Mouse (Mus musculus) E14TG2a.4 (cell line): ENCODE measurements at regions not wholly inside any gene's neighbourhood (a gene's known extent, or its start where the extent isn't known, plus 50 kb on each side); places are given as distances from the start of the nearest gene placed in this dataset.
A peak's percentile ranks its signal among the peaks of the same experiment; 100 is the strongest.

Experiments used
- H3K27me3 ChIP-seq: 2 replicates; pipeline ENCODE4 v1.6.1; 2014; ENCODE audit warnings: low read length, control low read depth; ENCODE audit not compliant: insufficient read depth
- H3K36me3 ChIP-seq: 2 replicates; pipeline ENCODE4 v1.6.1; 2014; ENCODE audit warnings: low read length, control low read depth; ENCODE audit not compliant: insufficient read depth
- H3K4me1 ChIP-seq: replicated peaks from 2 replicates; pipeline ENCODE4 v1.6.1; 2014; ENCODE audit warnings: low read depth, low read length, control low read depth
- H3K4me3 ChIP-seq: replicated peaks from 2 replicates; pipeline ENCODE4 v1.5.1; 2014; ENCODE audit warnings: mild to moderate bottlenecking, low read length
- H3K9me3 ChIP-seq: 2 replicates; pipeline ENCODE4 v1.6.1; 2014; ENCODE audit warnings: low read length, control low read depth
- CTCF ChIP-seq: conservative IDR thresholded peaks from 2 replicates; pipeline ENCODE4 v1.5.1; 2014; ENCODE audit warnings: low read length
- NANOG ChIP-seq: IDR thresholded peaks from 2 replicates; pipeline ENCODE4 v1.6.1; 2014; ENCODE audit warnings: borderline replicate concordance, low read length, mixed read lengths
- POU5F1 ChIP-seq: IDR thresholded peaks from 2 replicates; pipeline ENCODE4 v1.6.1; 2014; ENCODE audit warnings: low read length, borderline replicate concordance

GRCm38 (mm10) chr16:77417791-77418190 lies 184.1 kb downstream of the Gm11146 start:
- no peak for TF ChIP-seq NANOG
- no peak for TF ChIP-seq CTCF
- no peak for TF ChIP-seq POU5F1
- Histone ChIP-seq H3K27me3 (no peaks in the 10 kb centered on the region), H3K4me1 (peaks cover 6% of the 10 kb centered on the region), H3K36me3 (no peaks in the 10 kb centered on the region), H3K9me3 (no peaks in the 10 kb centered on the region), H3K4me3 (no peak overlapping the region)

DNA sequence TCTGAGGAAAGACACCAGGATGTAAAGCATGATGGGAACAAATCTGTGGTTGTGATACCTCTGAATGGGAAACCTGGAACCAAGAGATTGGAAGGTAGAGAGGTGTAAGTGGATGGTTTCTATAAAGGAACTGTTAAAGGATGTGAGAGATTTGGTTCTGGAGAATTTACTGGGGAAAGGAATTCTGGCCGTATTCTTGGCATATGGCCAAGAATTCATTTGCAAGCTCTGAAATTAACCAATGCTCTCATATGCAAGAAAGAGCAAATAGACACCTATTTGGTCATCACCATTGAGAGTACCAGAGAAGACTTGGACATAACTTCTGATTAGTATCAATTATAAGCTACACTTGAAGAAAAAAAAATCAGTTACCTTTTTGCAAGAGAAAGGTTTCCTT lies 187.3 kb downstream of the Gm11146 start:
- Histone ChIP-seq H3K4me1 (no peaks in the 10 kb centered on the region), H3K9me3 (no peaks in the 10 kb centered on the region), H3K4me3 (no peak overlapping the region), H3K27me3 (no peaks in the 10 kb centered on the region), H3K36me3 (no peaks in the 10 kb centered on the region)
- TF ChIP-seq CTCF (no peak), POU5F1 (no peak), NANOG (no peak)

- H3K4me1 ChIP-seq, result no peaks in the 10 kb centered on the region
- no peaks in the 10 kb centered on the region for H3K36me3 ChIP-seq
- no peaks in the 10 kb centered on the region for H3K27me3 ChIP-seq
- TF ChIP-seq POU5F1 (no peak), CTCF (no peak), NANOG (no peak)
- no peaks in the 10 kb centered on the region for H3K9me3 ChIP-seq
- no peak overlapping the region for H3K4me3 ChIP-seq
Measured at GRCm38 (mm10) chr16:77409168-77409567, 192.7 kb downstream of the Gm11146 start.

DNA sequence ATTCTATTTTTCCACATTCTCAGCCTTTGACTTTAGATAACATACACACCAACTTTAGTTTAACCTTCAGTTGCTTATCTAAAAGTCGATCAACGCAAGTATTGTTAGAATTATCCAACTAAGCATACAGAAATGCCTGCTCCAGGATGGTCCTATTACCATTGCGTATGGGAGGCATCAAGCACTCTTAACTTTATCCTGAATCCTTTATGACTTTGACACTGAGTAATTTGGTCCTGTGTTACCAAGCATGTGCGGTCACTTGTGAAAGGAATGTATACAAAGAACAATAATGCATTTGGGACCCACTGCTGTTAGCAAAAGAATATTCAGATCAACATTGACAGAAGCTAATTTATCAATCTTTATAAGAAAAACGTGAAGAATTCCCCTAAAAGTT lies 194.9 kb downstream of the Gm11146 start:
- TF ChIP-seq CTCF (no peak), POU5F1 (no peak), NANOG (no peak)
- Histone ChIP-seq H3K36me3 (no peaks in the 10 kb centered on the region), H3K9me3 (no peaks in the 10 kb centered on the region), H3K4me3 (no peak overlapping the region), H3K27me3 (no peaks in the 10 kb centered on the region), H3K4me1 (peaks cover 13% of the 10 kb centered on the region; the same call in 1 of the 2 replicates)

DNA sequence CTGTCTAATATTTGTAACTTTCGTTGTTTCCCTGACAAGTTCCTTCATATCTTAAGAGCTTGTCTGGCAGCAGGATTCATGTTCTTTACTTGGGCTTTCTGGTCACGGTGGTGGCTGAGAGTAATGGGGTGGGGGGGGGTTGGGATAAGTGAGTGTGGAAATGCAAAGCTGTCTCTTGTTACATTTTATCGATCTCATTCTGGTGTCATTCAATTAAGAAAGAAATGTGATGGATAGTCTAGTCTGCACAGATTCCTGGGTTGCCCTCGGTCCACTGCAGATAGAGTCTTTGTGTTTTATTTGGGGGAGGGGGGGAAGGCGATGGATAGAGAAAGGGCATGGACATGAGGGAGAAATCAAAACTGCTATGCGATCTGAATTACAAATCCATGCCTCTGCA lies 196.0 kb downstream of the Gm11146 start:
- peaks cover 24% of the 10 kb centered on the region for H3K4me1 ChIP-seq
- no peaks in the 10 kb centered on the region for H3K36me3 ChIP-seq
- no peaks in the 10 kb centered on the region for H3K9me3 ChIP-seq
- TF ChIP-seq CTCF (no peak), POU5F1 (no peak), NANOG (no peak)
- H3K27me3 ChIP-seq, result no peaks in the 10 kb centered on the region
- no peak overlapping the region for H3K4me3 ChIP-seq

- Histone ChIP-seq H3K36me3 (no peaks in the 10 kb centered on the region), H3K9me3 (no peaks in the 10 kb centered on the region), H3K27me3 (no peaks in the 10 kb centered on the region), H3K4me1 (peaks cover 26% of the 10 kb centered on the region), H3K4me3 (no peak overlapping the region)
- TF ChIP-seq POU5F1 (no peak), CTCF (no peak), NANOG (no peak)
Measured at GRCm38 (mm10) chr16:77405181-77405818, 196.6 kb downstream of the Gm11146 start.

GRCm38 (mm10) chr16:77402711-77403280 lies 199.1 kb downstream of the Gm11146 start:
- H3K27me3 ChIP-seq, result no peaks in the 10 kb centered on the region
- no peaks in the 10 kb centered on the region for H3K36me3 ChIP-seq
- H3K4me3 ChIP-seq, result no peak overlapping the region
- H3K9me3 ChIP-seq, result no peaks in the 10 kb centered on the region
- peaks cover 44% of the 10 kb centered on the region for H3K4me1 ChIP-seq
- no peak for TF ChIP-seq NANOG
- TF ChIP-seq CTCF, result no peak
- TF ChIP-seq POU5F1, result no peak

DNA sequence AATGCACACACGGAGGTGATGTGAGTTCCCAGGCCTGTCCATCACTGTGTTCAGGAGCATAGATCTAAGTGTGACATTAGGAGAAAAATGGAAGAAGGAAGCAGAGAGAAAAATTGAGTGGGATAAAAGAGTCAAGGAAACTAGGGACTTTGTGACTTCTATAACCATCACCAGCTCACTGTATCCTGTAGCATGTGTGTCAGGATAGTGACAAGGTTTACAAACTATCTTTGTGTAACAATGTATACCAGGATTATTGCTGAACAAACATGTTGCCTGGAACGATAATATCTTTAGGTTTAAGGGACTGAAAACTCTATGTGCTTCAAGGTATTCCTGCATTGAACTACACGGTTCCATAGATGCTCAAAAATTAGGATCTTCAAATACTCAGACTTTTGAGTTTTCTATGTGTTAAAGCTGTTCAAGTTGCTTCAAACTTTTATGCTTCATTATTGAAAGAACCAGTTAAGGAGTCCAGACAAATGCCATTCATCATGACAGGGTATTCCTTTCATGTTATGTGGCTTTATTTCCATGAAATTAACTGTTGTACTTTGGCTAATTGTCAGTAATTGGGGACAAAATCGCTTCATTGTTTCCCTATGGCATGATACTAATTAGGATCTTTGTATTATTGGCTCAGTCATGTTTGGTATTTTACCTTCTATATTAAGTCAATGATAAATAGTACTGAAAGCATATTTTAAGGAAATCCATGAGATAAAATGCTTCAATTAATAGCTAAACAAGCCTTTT lies 200.5 kb downstream of the Gm11146 start:
- Histone ChIP-seq H3K36me3 (no peaks in the 10 kb centered on the region), H3K4me3 (no peak overlapping the region), H3K27me3 (no peaks in the 10 kb centered on the region), H3K4me1 (peaks cover 44% of the 10 kb centered on the region), H3K9me3 (no peaks in the 10 kb centered on the region)
- TF ChIP-seq POU5F1 (no peak), NANOG (no peak), CTCF (no peak)

- Histone ChIP-seq H3K9me3 (no peaks in the 10 kb centered on the region), H3K4me1 (peaks cover 44% of the 10 kb centered on the region), H3K36me3 (no peaks in the 10 kb centered on the region), H3K4me3 (no peak overlapping the region; the same call in 1 of the 2 replicates), H3K27me3 (no peaks in the 10 kb centered on the region)
- TF ChIP-seq NANOG, result peak; percentile 94
- no peak for TF ChIP-seq CTCF
- no peak for TF ChIP-seq POU5F1
Measured at GRCm38 (mm10) chr16:77400276-77400891, 201.5 kb downstream of the Gm11146 start.
